Mouse (Mus musculus): ENCODE results near the gene Fam161a.

- TF ChIP-seq GATA1 (IDR thresholded peaks at IDR 0.05; ENCODE audit: borderline replicate concordance, low read length): no peak
- no peak for TF ChIP-seq FLI1 (IDR thresholded peaks at IDR 0.05; ENCODE audit: low read length)
Measured at GRCm38 (mm10) chr11:23014996-23015395, 7.7 kb downstream of the Fam161a start.
